Mouse (Mus musculus) gastrocnemius, postnatal 14 days (tissue): ENCODE data around the gene Mllt3. TPM values are rescaled to one million over a fixed set of nuclear protein-coding genes. Genes with fewer than 3 reads are reported as not detected.
"Not testable (repeated sequence)": the region's sequence is repeated elsewhere in the genome, so short reads cannot be mapped to it uniquely, and the experiment has no call there.

Source experiments
- DNase-seq: peaks from one replicate; pipeline ENCODE4 v3.0.0; 2021; ENCODE audit warnings: mixed read lengths
- intact Hi-C: fragments of 180-260 bp; cut with DNase I; formaldehyde crosslinking; loops from one replicate; pipeline ENCODE4 v1.15.1; 2025; ENCODE audit warnings: low total_unique reads
- total RNA-seq, 2 experiments: library from RNA; stranded (reverse); gene quantifications; 2 replicates each; pipeline ENCODE4 v1.2.3; 2021

Gene Mllt3
- total RNA-seq, 2 experiments from 2014 or later: 33.5 TPM

DNA sequence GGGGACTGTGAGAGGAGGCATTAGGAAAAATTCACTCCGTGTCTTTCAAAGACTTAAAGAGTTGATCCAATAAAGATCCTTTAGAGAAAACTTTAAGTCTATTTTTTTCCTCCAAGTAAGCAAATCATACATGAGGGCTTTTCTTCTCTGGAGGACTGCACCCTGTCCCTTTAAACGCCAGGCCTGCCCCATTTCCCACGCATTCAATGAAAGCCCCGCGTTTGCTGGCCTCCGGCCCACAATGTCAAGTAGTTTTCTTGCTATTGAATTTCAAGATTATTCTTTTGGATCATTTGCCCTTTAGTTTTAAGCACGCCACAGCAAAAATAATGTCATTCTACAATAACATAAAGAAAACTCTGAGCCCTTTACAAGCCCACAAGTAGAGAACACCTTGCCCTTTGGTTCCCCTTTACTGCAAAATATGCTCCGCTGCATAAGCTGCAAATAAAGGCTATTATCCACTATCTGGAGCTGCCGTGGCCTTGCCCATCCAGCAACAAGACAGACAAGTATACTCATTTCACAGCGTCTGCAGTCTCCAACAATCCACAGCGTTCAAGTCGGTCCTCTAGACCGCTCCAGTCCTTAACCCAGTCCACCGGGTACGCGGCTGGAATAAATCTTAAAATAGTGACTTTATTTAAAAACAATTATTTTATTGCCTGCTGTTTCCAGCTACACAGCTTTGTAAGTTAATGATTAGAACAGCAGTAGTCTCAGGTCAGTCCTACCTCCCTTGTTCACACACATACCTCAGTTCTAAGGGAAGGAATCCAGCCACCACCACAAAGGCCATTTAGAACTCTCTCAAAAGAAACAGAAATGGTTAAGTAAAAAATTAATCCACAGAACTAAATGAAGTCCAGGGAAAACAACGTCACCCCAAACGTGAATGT, 15.5 kb downstream of the Mllt3 start:
- intact Hi-C loops: no loop called here

GRCm38 (mm10) chr4:88015765-88016164, 17.4 kb downstream of the Mllt3 start:
- intact Hi-C loops: no loop called here
- DNase-seq: no peak

More for the DNA sequence above, 15.5 kb downstream of the Mllt3 start:
- no peak for DNase-seq

DNA sequence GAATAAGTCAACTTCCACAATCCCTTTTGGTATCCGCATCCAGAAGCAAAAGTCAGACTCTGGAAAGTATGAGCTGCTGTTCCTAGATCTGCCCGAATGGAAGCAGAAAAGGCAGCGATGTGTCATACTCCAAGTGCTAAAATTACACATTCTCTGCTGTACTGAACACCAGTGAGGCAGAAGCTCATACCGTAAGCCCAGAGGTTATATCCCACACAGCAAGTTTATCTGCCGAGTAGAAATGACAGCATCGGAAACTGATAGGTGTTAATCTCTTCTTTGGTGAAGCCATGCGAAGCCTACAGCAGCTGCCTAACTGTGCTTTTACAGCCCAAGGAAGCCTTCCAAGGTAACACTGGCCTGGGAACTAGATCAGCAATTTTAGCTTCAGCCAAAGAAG, 17.9 kb downstream of the Mllt3 start:
- intact Hi-C loops: no loop called here

DNA sequence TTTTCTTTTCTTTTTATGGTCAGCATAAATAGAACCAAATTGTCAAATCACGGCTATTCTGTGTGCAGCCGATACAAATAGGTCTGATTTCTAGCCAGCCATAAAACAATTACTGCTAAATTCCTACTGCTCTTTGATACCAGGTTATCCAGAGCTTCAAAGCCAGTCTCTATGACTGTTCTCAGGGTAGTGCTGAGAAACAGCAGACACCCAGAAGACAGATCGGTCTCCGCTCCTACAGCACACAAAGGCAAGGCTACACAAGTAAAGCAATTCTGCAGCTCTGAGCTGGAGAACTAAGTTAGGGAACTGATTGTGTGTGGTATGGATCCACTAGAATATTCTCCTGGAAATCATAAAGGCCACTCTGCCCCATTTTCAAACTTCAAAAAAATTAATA, 20.4 kb downstream of the Mllt3 start:
- no peak for DNase-seq
- intact Hi-C loops: no loop called here

More for the DNA sequence above, 17.9 kb downstream of the Mllt3 start:
- no peak for DNase-seq

DNA sequence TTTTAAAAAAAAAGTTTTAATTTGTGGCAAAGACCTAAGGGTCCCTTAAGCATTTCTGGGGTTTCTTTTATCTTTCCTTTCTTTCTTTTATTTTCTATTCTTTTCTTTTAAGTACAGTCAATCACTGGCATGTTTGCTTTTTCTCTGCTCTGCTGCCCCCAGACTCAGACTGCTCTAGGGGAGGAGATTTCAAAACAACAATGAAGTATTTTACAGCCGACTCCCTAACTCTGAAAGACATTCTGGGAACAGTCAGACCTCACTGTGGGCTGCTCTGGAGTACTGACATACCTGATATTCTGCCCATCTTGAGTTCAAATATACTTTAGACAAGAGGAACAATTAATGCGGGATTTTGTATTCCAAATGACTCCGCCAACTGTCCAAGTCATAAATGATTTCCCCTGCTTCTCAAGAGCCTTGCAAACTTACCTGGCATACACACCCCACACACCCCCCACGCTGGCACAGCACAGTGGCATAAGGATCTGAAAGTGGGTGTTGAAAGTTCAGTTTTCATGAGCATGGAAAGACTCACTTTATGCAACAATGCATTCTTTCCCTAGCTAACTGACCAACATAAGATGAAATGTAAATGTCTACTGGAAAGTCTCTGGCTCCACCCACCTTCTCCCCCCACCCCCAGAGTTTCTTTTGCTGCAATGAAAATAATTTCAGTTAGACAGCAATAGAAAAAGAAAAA, 21.1 kb downstream of the Mllt3 start:
- no peak for DNase-seq
- intact Hi-C loops: no loop called here

DNA sequence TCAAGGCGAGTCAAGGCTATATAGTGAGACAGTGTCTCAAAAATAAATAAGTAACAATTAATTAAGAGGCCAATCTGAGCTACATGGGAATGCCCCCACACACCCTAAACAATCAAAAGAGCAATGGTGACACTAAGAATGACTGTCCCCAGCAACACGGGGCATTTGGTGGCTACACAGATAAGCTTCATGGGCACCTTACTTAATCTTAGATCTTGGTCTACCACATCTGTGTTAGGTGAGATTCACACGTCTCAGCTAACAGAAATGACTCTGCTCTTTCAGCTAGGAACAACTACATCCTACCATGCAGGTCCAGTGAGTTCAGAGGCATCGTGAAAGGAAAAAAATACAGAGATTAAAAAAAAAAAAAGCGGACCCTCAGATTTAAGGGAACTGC, 22.7 kb downstream of the Mllt3 start:
- DNase-seq: no peak
- intact Hi-C loops: no loop called here

- intact Hi-C loops: no loop called here
- no peak for DNase-seq
These were observed 27.4 kb downstream of the Mllt3 start for GRCm38 (mm10) chr4:88005801-88006200.

DNA sequence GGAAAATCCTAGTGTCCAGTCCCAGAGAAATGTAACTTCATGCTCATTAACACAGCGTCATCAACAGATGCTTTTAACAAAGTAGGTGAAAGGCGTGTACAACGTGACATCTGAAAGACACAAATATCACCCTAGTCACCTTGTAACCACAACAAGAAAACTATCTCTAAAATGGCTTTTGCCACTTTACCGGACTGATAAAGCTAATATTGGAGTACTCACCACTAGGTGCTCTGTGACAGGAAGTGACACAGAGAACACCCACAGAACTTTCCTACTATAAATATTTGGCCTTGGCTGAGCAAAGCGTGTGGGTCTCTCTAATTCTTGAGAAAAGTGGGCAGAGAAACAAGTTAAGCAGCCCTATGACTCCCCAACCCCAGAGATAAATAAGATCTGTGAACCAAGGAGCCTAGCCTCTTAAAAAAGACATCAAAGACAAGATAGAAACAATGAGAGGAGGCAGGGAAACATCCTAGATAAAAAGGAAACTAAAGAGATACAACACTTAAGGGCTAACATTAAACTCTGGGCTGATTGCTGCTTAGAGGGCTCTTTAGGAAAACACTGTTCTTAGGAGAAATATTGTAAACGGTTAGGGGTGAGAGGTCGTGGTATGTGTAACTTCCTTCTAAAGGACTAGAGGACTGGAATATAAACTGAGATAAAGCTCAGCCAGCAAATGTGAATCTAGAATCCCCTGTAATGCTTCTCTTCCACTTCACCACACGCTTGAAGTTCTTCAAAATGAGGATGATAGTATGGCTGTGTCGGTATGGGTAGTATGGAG, 29.8 kb downstream of the Mllt3 start:
- intact Hi-C loops: no loop called here
- DNase-seq: no peak

DNA sequence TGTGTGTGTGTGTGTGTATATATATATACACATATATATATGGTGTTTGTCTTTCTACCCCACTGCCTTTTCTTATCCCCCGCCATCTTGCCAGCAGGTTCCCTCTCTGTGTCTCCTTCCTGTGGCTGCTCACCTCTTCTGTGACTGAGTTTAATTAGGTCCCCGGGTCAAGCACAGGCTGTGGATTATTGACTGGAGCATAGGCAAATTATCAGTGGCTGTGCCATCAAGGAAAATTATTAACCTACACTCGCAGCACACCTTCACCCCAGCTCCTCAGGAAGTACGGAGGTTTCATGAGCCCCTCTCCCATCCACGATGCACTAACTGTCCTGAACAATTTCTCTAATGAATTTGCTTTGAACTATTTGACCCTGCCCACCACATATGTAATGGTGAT, 41.5 kb downstream of the Mllt3 start:
- intact Hi-C loops: no loop called here
- DNase-seq: no peak

DNA sequence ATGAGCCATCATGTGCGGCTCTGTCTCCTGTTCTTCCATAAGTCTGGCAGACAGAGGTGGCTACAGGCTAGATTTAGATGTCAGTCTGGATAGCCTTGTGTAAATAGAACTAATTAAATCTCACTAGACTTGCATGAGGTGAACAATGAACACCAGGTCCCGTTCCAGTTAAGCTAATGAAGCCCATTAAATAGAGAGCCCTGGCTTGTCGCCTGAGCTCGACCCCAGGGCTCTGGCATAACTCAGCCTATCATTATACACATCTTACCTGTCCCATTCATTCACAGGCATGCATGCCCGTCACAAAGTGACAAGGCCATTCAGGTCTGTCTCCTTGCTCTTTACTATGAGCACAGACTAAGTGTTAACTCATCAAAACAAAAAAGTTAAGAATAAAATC, 42.2 kb downstream of the Mllt3 start:
- no peak for DNase-seq
- intact Hi-C loops: no loop called here

DNA sequence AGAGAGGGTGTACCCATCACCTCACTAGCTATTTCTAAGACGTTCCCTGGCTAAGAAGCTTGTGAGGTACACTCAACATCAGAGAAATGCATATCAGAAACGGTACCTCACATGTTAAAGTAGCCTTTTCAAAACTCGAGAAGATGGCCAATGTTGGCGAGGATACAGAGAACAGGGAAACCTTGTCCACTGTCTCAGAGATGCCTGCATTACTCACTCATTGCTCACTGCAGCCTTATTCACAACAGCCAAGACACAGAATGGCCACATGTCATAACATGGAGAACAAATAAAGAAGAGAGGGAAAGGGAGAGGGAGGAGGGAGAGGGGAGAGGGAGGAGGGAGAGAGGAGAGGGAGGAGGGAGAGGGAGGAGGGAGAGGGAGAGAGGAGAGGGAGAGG, 47.9 kb downstream of the Mllt3 start:
- no peak for DNase-seq
- intact Hi-C loops: no loop called here

DNA sequence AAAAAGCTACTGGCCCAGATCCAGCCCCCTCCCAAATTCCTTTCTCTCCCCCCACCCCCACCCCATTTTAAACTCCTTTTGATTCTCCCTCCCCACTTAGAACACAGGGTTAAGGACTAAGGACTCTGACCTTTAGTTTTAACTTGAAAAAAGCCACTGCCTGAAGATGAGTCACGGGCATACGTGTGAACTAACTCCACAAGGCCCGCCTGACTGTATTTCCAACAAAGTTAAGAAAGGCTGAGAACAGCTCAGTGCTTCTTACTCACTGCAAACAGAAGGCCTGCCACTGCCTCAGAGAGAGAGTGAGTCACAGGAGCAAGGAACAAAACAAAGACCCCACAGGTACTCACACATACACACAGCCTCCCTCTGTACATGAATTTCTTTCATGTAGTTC, 48.6 kb downstream of the Mllt3 start:
- no peak for DNase-seq
- intact Hi-C loops: no loop called here

DNA sequence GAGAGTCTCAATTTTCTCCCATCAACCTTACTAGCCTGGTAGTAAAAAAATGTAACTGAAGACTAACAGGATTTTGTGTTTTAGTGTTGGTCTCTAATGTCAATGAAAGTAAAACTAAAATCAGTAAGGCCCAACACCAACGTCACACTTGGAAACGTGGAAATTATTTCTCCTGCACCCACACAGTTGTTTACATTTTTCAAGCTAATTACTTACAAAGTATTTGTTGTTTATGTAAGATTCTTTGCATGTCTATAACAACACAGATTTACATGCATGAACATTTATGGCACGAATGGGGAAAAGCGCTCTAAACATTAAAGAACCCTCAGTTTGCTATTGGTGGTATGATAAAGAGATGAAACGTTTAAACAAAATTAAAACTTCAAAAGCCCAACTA, 49.1 kb downstream of the Mllt3 start:
- intact Hi-C loops: no loop called here
- no peak for DNase-seq

DNA sequence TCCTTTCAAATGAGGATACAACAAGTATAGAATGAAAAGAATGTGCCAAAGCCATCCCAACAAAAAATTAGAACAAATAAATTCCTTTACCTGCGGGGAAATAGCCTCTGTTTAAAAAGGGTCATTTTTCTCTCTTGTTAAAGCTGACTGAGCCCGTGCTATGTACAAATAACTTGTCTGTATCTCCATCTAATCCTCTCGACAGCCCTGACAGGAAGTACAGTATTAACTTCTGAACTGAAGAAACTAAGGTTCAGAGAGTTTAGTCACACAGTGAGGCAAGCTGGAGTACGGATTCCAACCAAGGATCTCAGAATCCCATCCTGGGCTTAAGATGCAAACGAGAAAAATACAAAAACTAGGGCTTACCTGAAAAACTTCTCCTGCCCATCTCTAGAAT, 50.6 kb downstream of the Mllt3 start:
- DNase-seq: no peak
- intact Hi-C loops: no loop called here

DNA sequence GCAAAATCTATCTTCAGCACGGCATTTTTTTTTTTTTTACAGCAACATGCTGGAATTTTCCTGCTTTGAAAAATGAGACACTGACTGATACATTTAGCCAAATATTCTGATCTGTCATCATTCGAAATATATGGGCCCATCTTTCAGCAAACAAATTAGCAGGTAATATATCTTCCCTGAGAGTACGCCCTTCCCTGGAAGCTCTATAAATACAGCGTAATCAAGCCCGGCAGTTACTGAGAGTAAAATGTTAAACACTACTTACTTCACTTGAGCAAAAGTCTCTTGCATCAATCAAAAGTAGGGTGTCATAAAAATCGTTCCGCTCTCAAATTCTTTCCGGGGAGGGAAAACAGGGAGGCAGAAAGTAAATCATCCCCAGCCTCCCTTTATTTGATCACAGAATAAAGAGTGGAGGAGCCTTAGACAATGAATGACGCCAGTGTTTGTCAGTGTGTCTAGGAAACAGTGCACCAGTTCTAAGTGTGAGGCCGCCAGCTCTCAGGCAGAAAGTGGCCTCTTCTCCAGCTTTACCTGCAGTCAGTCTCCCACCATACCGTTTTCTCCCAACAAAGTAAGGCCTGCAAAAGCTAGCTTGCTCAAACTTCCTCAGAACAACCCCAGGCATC, 55.2 kb downstream of the Mllt3 start:
- no peak for DNase-seq
- intact Hi-C loops: no loop called here

DNA sequence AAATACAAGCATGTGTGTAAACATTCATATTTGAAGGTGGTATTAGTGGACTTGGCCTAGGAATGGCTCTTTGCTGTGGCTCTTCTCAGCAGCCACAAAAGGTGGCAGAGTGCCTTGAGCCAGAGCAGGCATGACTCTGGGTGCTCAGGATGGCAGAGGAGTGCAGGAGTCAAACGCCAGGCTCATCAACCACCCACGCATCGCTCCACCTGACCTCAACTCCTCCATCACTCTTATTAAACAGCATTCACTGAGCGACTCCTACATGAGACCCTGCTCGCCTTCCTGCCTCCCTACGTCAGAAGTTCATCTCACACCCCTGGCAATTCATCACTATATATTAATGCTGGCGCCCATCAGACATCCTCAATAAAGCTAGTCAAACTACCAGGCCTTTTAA, 67.3 kb downstream of the Mllt3 start:
- DNase-seq: no peak
- intact Hi-C loops: no loop called here

DNA sequence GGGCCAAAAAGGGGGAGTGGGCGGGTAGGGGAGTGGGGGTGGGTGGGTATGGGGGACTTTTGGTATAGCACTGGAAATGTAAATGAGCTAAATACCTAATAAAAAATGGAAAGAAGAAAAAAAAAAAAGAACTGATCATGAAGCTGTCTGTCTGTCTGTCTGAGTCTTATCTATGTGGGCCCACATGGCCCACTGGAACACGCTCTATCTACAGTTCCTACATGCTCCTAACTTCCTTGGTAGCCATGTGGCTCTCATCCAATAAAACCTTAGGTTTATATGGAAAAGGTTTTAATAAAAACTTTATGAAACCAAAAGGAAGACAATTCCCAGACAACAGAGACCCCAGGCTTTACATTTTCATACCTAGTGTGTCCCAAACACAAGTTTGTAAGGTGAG, 68.3 kb downstream of the Mllt3 start:
- DNase-seq, intact Hi-C loops: not testable (repeated sequence)

- DNase-seq: no peak
- intact Hi-C loops: no loop called here
These were observed 69.4 kb downstream of the Mllt3 start for GRCm38 (mm10) chr4:87963773-87964076.

GRCm38 (mm10) chr4:87963055-87963772, 70.0 kb downstream of the Mllt3 start:
- intact Hi-C loops: no loop called here
- DNase-seq: no peak
